Comparison of ENCODE assay signal across 8 mouse cellular contexts in genomic region chr4:130048203-130048479, GRCm38 (mm10). TPM values are rescaled to one million over a fixed set of nuclear protein-coding genes. Genes with fewer than 3 reads are reported as not detected.
A peak's percentile ranks its signal among the peaks of the same experiment; 100 is the strongest.
DNase-seq lines count a peak whose midpoint lies in the region; ATAC-seq and TF ChIP-seq lines count a peak whose summit lies in the region.

No protein-coding gene starts in this region.

- H3K9me3 ChIP-seq in heart, embryonic 11.5 days (replicated peaks; ENCODE audit: control insufficient read depth, low read length) = no peaks in the 10 kb centered on the region
- H3K9me3 ChIP-seq in E14TG2a.4 (ENCODE audit: low read length) = no peaks in the 10 kb centered on the region
- no peaks in the 10 kb centered on the region for H3K9me3 ChIP-seq in forebrain, postnatal 0 days (ENCODE audit: low read length)

- peak overlapping the region; percentile 79 for H3K27ac ChIP-seq in heart, embryonic 11.5 days (ENCODE audit: low read depth, low read length)
- H3K27ac ChIP-seq in forebrain, postnatal 0 days (ENCODE audit: low read depth, low read length) = peak overlapping the region; percentile 66; the same call in 1 of the 2 replicates

- no peak for TF ChIP-seq CTCF in E14TG2a.4 (conservative IDR thresholded peaks at IDR 0.05; ENCODE audit: low read length)
- TF ChIP-seq CTCF in forebrain, postnatal 0 days (IDR thresholded peaks at IDR 0.05; ENCODE audit: low read depth) = no peak

- peak overlapping the region; percentile 86 for H3K4me2 ChIP-seq in heart, embryonic 11.5 days
- H3K4me2 ChIP-seq in forebrain, postnatal 0 days (ENCODE audit: low read depth) = peak overlapping the region; percentile 90

- intact Hi-C loops in heart, postnatal 14 days (cut with DNase I) = no loop called here
- intact Hi-C loops in gastrocnemius, postnatal 36 days (cut with DNase I) = no loop called here

- ATAC-seq in heart, embryonic 11.5 days (replicated peaks; ENCODE audit: insufficient number of reproducible peaks, low FRiP score, low TSS enrichment) = no peak
- ATAC-seq in forebrain, postnatal 0 days = peak; percentile 51

- peak overlapping the region; percentile 76 for H3K9ac ChIP-seq in heart, embryonic 11.5 days (ENCODE audit: low read depth, low read length)
- peak overlapping the region; percentile 64 for H3K9ac ChIP-seq in forebrain, postnatal 0 days

- DNase-seq in heart, postnatal 14 days = no peak
- no peak for DNase-seq in forebrain, postnatal 0 days
- peak; percentile 24 for DNase-seq in lung, postnatal 10 days
- no peak for DNase-seq in thymus, postnatal 4 days
- no peak for DNase-seq in gastrocnemius, postnatal 36 days
- DNase-seq in spleen, adult 18-20 months = no peak

- H3K36me3 ChIP-seq in heart, embryonic 11.5 days (ENCODE audit: control insufficient read depth, insufficient read depth, low read length) = no peaks in the 10 kb centered on the region
- H3K36me3 ChIP-seq in E14TG2a.4 (ENCODE audit: insufficient read depth, low read length) = no peaks in the 10 kb centered on the region
- no peaks in the 10 kb centered on the region for H3K36me3 ChIP-seq in forebrain, postnatal 0 days (ENCODE audit: insufficient read depth)

- peak overlapping the region; percentile 44 for H3K4me3 ChIP-seq in heart, embryonic 11.5 days (ENCODE audit: low read depth, low read length)
- peak overlapping the region; percentile 77 for H3K4me3 ChIP-seq in E14TG2a.4 (replicated peaks; ENCODE audit: low read length)
- H3K4me3 ChIP-seq in forebrain, postnatal 0 days (ENCODE audit: low read depth, low read length) = peak overlapping the region; percentile 44

- 46% methylated on average over 4 of the region's 4 CpGs for WGBS in heart, embryonic 11.5 days (ENCODE audit: insufficient replicate concordance)
- WGBS in forebrain, postnatal 0 days = 39% methylated on average over 4 of the region's 4 CpGs

- H3K27me3 ChIP-seq in heart, embryonic 11.5 days (ENCODE audit: control insufficient read depth, insufficient read depth, low read length) = peaks cover 3% of the 10 kb centered on the region; the same call in 1 of the 2 replicates
- peaks cover 73% of the 10 kb centered on the region for H3K27me3 ChIP-seq in E14TG2a.4 (ENCODE audit: insufficient read depth, low read length)
- no peaks in the 10 kb centered on the region for H3K27me3 ChIP-seq in forebrain, postnatal 0 days (ENCODE audit: insufficient read depth, low read length)

- peaks cover 26% of the 10 kb centered on the region for H3K4me1 ChIP-seq in heart, embryonic 11.5 days (ENCODE audit: control insufficient read depth, insufficient read depth, low read length)
- H3K4me1 ChIP-seq in E14TG2a.4 (replicated peaks; ENCODE audit: low read depth, low read length) = peaks cover 25% of the 10 kb centered on the region
- peaks cover 11% of the 10 kb centered on the region for H3K4me1 ChIP-seq in forebrain, postnatal 0 days (ENCODE audit: insufficient read depth)

RNA-seq across cellular contexts. Expression of gene Col16a1, which starts 0.5 kb away (rescaled TPM):
- 15.4 and 15.9 TPM in 2 replicates for polyA plus RNA-seq in heart, embryonic 11.5 days (2014; fragmentation: Nextera tagmentation; extraction: Ambion mirVana)
- total RNA-seq in heart, postnatal 14 days (2021) = 10 to 100 TPM; 13.9 to 19.7 TPM
- 21.8 and 29.7 TPM in 2 replicates for total RNA-seq in forebrain, postnatal 0 days (2014; rRNA removed)
- polyA plus RNA-seq in forebrain, postnatal 0 days (2015; fragmentation: Nextera tagmentation; extraction: Ambion mirVana) = 6.8 and 7.5 TPM in 2 replicates
- 1 to 10 TPM; 6.9 to 7.7 TPM for total RNA-seq in gastrocnemius, postnatal 36 days (2021)

RNA-seq across cellular contexts. Expression of gene Pef1, which starts 54.2 kb away (rescaled TPM):
- 58.0 and 65.2 TPM in 2 replicates for polyA plus RNA-seq in heart, embryonic 11.5 days (2014; fragmentation: Nextera tagmentation; extraction: Ambion mirVana)
- total RNA-seq in heart, postnatal 14 days (2021) = 10 to 100 TPM; 37.6 to 39.1 TPM
- total RNA-seq in forebrain, postnatal 0 days (2014; rRNA removed) = 51.6 and 52.9 TPM in 2 replicates
- 58.5 and 60.7 TPM in 2 replicates for polyA plus RNA-seq in forebrain, postnatal 0 days (2015; fragmentation: Nextera tagmentation; extraction: Ambion mirVana)
- 10 to 100 TPM; 32.0 to 34.3 TPM for total RNA-seq in gastrocnemius, postnatal 36 days (2021)
